Mouse (Mus musculus): ENCODE results near the gene Snapin.

- no peak for TF ChIP-seq GATA1 (IDR thresholded peaks at IDR 0.05; ENCODE audit: borderline replicate concordance, low read length)
- no peak for TF ChIP-seq FLI1 (IDR thresholded peaks at IDR 0.05; ENCODE audit: low read length)
Measured at GRCm38 (mm10) chr3:90486998-90487397, 3.8 kb downstream of the Snapin start.

Measured in megakaryocyte, embryonic 14.5 days (primary cell).